Mouse (Mus musculus): ENCODE results near the gene Gm6871. TPM values are rescaled to one million over a fixed set of nuclear protein-coding genes. Genes with fewer than 3 reads are reported as not detected.
A peak's percentile ranks its signal among the peaks of the same experiment; 100 is the strongest.
"Not testable (repeated sequence)": the region's sequence is repeated elsewhere in the genome, so short reads cannot be mapped to it uniquely, and the experiment has no call there.

The Gm6871 gene
- not detected in 2 replicates for polyA plus RNA-seq (2015; fragmentation: Nextera tagmentation; extraction: Ambion mirVana)

GRCm38 (mm10) chr7:41573562-41573961, at the start of gene Gm6871:
Gene Gm6871 (minus strand): TSS chr7:41573662.
- H3K36me3 ChIP-seq (ENCODE audit: control insufficient read depth, insufficient read depth, low read length), result not testable (repeated sequence)

GRCm38 (mm10) chr7:41616241-41616640, 42.8 kb upstream of the Gm6871 start:
- not testable (repeated sequence) for H3K9ac ChIP-seq (ENCODE audit: low read depth, low read length); ATAC-seq; H3K4me3 ChIP-seq (ENCODE audit: low read length); H3K4me1 ChIP-seq (ENCODE audit: control insufficient read depth, insufficient read depth, low read depth, low read length); H3K27ac ChIP-seq (ENCODE audit: low read depth, low read length); H3K4me2 ChIP-seq (ENCODE audit: low read length); H3K27me3 ChIP-seq (replicated peaks; ENCODE audit: control insufficient read depth, insufficient read depth, low read length); H3K9me3 ChIP-seq (ENCODE audit: control insufficient read depth, low read length)
- WGBS, result 100% methylated on average over 1 of the region's 1 CpGs
- peaks cover 17% of the 10 kb centered on the region for H3K36me3 ChIP-seq (ENCODE audit: control insufficient read depth, insufficient read depth, low read length)

More at GRCm38 (mm10) chr7:41573562-41573961, at the start of gene Gm6871:
- H3K9me3 ChIP-seq (ENCODE audit: control insufficient read depth, low read length); H3K4me1 ChIP-seq (ENCODE audit: control insufficient read depth, insufficient read depth, low read depth, low read length); H3K4me3 ChIP-seq (ENCODE audit: low read length); H3K27me3 ChIP-seq (replicated peaks; ENCODE audit: control insufficient read depth, insufficient read depth, low read length); H3K27ac ChIP-seq (ENCODE audit: low read depth, low read length); H3K4me2 ChIP-seq (ENCODE audit: low read length); ATAC-seq; H3K9ac ChIP-seq (ENCODE audit: low read depth, low read length): not testable (repeated sequence)
- WGBS, result 88% methylated on average over 6 of the region's 6 CpGs

GRCm38 (mm10) chr7:41611654-41612053, 38.2 kb upstream of the Gm6871 start:
- Histone ChIP-seq H3K27me3 (replicated peaks; ENCODE audit: control insufficient read depth, insufficient read depth, low read length) (no peaks in the 10 kb centered on the region), H3K9ac (ENCODE audit: low read depth, low read length) (no peak overlapping the region), H3K4me3 (ENCODE audit: low read length) (no peak overlapping the region), H3K36me3 (ENCODE audit: control insufficient read depth, insufficient read depth, low read length) (peaks cover 17% of the 10 kb centered on the region), H3K4me1 (ENCODE audit: control insufficient read depth, insufficient read depth, low read depth, low read length) (no peaks in the 10 kb centered on the region), H3K9me3 (ENCODE audit: control insufficient read depth, low read length) (no peaks in the 10 kb centered on the region), H3K27ac (ENCODE audit: low read depth, low read length) (no peak overlapping the region), H3K4me2 (ENCODE audit: low read length) (no peak overlapping the region)
- ATAC-seq, result no peak
- WGBS, result 88% methylated on average over 3 of the region's 3 CpGs

GRCm38 (mm10) chr7:41599932-41600548, 26.6 kb upstream of the Gm6871 start:
- H3K36me3 ChIP-seq (ENCODE audit: control insufficient read depth, insufficient read depth, low read length), result no peaks in the 10 kb centered on the region
- H3K9me3 ChIP-seq (ENCODE audit: control insufficient read depth, low read length), result no peaks in the 10 kb centered on the region
- H3K4me1 ChIP-seq (ENCODE audit: control insufficient read depth, insufficient read depth, low read depth, low read length), result peaks cover 7% of the 10 kb centered on the region
- no peak overlapping the region for H3K27ac ChIP-seq (ENCODE audit: low read depth, low read length)
- H3K4me2 ChIP-seq (ENCODE audit: low read length), result peak overlapping the region; percentile 85
- H3K27me3 ChIP-seq (replicated peaks; ENCODE audit: control insufficient read depth, insufficient read depth, low read length), result no peaks in the 10 kb centered on the region
- peak overlapping the region; percentile 80 for H3K9ac ChIP-seq (ENCODE audit: low read depth, low read length)
- WGBS, result 20% methylated on average over 3 of the region's 3 CpGs
- no peak for ATAC-seq
- H3K4me3 ChIP-seq (ENCODE audit: low read length), result peak overlapping the region; percentile 69

GRCm38 (mm10) chr7:41599034-41599813, 25.8 kb upstream of the Gm6871 start, which contains the start of gene 2610021A01Rik:
Gene 2610021A01Rik (plus strand): TSS chr7:41599230.
- peak; percentile 99 for ATAC-seq
- under 1% methylated on average over 41 of the region's 41 CpGs for WGBS
- Histone ChIP-seq H3K27ac (ENCODE audit: low read depth, low read length) (peak within 1 kb of the TSS; percentile 63), H3K4me1 (ENCODE audit: control insufficient read depth, insufficient read depth, low read depth, low read length) (peaks cover 7% of the 10 kb centered on the region), H3K36me3 (ENCODE audit: control insufficient read depth, insufficient read depth, low read length) (no peaks in the 10 kb centered on the region), H3K4me3 (ENCODE audit: low read length) (peak within 1 kb of the TSS; percentile 69), H3K9ac (ENCODE audit: low read depth, low read length) (peak within 1 kb of the TSS; percentile 80), H3K4me2 (ENCODE audit: low read length) (peak within 1 kb of the TSS; percentile 85), H3K9me3 (ENCODE audit: control insufficient read depth, low read length) (no peaks in the 10 kb centered on the region), H3K27me3 (replicated peaks; ENCODE audit: control insufficient read depth, insufficient read depth, low read length) (no peaks in the 10 kb centered on the region)

- ATAC-seq, result peak; percentile 29
- Histone ChIP-seq H3K27ac (ENCODE audit: low read depth, low read length) (0 out of 2 replicates have a peak overlapping the region, but pooled peaks have one; percentile 63), H3K27me3 (replicated peaks; ENCODE audit: control insufficient read depth, insufficient read depth, low read length) (no peaks in the 10 kb centered on the region), H3K4me1 (ENCODE audit: control insufficient read depth, insufficient read depth, low read depth, low read length) (peaks cover 7% of the 10 kb centered on the region), H3K4me2 (ENCODE audit: low read length) (peak overlapping the region; percentile 85), H3K9me3 (ENCODE audit: control insufficient read depth, low read length) (no peaks in the 10 kb centered on the region), H3K36me3 (ENCODE audit: control insufficient read depth, insufficient read depth, low read length) (no peaks in the 10 kb centered on the region), H3K4me3 (ENCODE audit: low read length) (peak overlapping the region; percentile 69), H3K9ac (ENCODE audit: low read depth, low read length) (peak overlapping the region; percentile 80)
- 47% methylated on average over 5 of the region's 5 CpGs for WGBS
Measured at GRCm38 (mm10) chr7:41598615-41599014, 25.2 kb upstream of the Gm6871 start.

- ATAC-seq; H3K27ac ChIP-seq (ENCODE audit: low read depth, low read length); H3K9me3 ChIP-seq (ENCODE audit: control insufficient read depth, low read length); H3K9ac ChIP-seq (ENCODE audit: low read depth, low read length); H3K4me3 ChIP-seq (ENCODE audit: low read length); H3K36me3 ChIP-seq (ENCODE audit: control insufficient read depth, insufficient read depth, low read length); H3K27me3 ChIP-seq (replicated peaks; ENCODE audit: control insufficient read depth, insufficient read depth, low read length); H3K4me2 ChIP-seq (ENCODE audit: low read length); H3K4me1 ChIP-seq (ENCODE audit: control insufficient read depth, insufficient read depth, low read depth, low read length): not testable (repeated sequence)
Measured at GRCm38 (mm10) chr7:41587831-41588230, 14.4 kb upstream of the Gm6871 start.

- no peaks in the 10 kb centered on the region for H3K27me3 ChIP-seq (replicated peaks; ENCODE audit: control insufficient read depth, insufficient read depth, low read length)
- no peaks in the 10 kb centered on the region; the same call in 1 of the 2 replicates for H3K9me3 ChIP-seq (ENCODE audit: control insufficient read depth, low read length)
- no peak overlapping the region for H3K4me3 ChIP-seq (ENCODE audit: low read length)
- no peak overlapping the region for H3K9ac ChIP-seq (ENCODE audit: low read depth, low read length)
- H3K4me2 ChIP-seq (ENCODE audit: low read length), result no peak overlapping the region
- no peak overlapping the region for H3K27ac ChIP-seq (ENCODE audit: low read depth, low read length)
- no peaks in the 10 kb centered on the region for H3K36me3 ChIP-seq (ENCODE audit: control insufficient read depth, insufficient read depth, low read length)
- no peak for ATAC-seq
- H3K4me1 ChIP-seq (ENCODE audit: control insufficient read depth, insufficient read depth, low read depth, low read length), result no peaks in the 10 kb centered on the region
Measured at GRCm38 (mm10) chr7:41582028-41582427, 8.6 kb upstream of the Gm6871 start.

GRCm38 (mm10) chr7:41577956-41578355, 4.5 kb upstream of the Gm6871 start:
- H3K4me3 ChIP-seq (ENCODE audit: low read length), result no peak overlapping the region
- peaks cover 2% of the 10 kb centered on the region; the same call in 1 of the 2 replicates for H3K9me3 ChIP-seq (ENCODE audit: control insufficient read depth, low read length)
- WGBS, result 96% methylated on average over 2 of the region's 2 CpGs
- ATAC-seq, result no peak
- no peak overlapping the region for H3K9ac ChIP-seq (ENCODE audit: low read depth, low read length)
- no peak overlapping the region for H3K4me2 ChIP-seq (ENCODE audit: low read length)
- no peaks in the 10 kb centered on the region for H3K36me3 ChIP-seq (ENCODE audit: control insufficient read depth, insufficient read depth, low read length)
- H3K27ac ChIP-seq (ENCODE audit: low read depth, low read length), result no peak overlapping the region
- H3K4me1 ChIP-seq (ENCODE audit: control insufficient read depth, insufficient read depth, low read depth, low read length), result no peaks in the 10 kb centered on the region
- no peaks in the 10 kb centered on the region for H3K27me3 ChIP-seq (replicated peaks; ENCODE audit: control insufficient read depth, insufficient read depth, low read length)
